Mouse (Mus musculus) Muller cell, postnatal 12 days (primary cell): ENCODE data around the gene Dusp10.

Source experiments
- DNase-seq: peaks from one replicate; pipeline ENCODE4 v3.0.0-alpha.2; 2015; ENCODE audit errors: inconsistent ontology term

The Dusp10 gene

DNA sequence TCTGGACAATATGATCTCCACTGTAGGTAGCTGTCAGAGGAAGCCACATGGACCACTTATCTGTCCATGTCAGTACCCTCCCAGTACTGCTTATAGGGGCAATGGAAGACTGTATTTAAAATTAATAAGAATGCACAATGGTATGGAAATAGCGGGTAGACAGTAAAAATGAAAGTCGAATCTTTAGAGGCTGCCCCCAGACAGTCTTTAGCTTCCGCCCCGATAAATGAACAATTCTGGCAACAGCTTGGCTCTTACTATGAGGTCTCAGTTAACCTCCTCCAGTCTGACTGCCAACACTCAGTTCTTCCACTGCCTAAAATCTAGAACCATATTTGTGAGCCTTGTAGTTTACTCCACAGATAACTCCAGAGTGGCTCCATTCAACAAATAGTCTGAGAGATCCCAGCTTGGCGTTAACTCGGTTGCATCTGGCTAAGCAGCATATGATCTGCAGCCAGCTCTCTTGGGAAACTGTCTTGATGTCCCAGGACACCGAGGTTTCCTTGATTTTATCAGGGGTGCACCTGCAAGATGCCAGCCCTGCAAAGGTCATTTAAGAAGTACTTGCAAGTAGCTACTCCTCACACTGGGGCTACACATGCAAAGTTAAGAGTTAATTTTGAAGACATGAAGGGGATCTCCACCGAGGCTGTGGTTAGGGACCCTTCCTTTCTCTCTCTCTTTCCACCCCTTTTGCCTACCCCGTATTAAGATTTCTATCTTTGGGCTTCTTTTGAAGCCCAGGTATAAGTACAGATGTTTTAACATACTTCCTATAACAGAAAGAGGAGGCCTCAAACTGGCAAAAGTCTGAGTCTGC, 88.0 kb downstream of the Dusp10 start:
- DNase-seq = no peak

DNA sequence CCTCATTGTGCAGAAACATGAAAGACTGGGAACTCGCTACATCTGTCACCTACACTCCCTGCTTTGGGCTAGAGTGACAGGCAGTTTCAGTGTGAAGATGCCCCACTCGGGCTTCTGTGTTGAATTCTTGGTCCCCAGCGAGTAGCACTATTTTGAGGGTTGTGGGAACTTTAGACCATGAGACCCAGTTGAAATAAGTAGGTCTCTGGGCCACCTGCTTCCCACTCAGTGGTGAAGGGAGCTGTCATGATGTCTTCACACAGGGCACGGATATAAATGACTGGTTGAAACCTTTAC, 88.6 kb downstream of the Dusp10 start:
- no peak for DNase-seq

DNA sequence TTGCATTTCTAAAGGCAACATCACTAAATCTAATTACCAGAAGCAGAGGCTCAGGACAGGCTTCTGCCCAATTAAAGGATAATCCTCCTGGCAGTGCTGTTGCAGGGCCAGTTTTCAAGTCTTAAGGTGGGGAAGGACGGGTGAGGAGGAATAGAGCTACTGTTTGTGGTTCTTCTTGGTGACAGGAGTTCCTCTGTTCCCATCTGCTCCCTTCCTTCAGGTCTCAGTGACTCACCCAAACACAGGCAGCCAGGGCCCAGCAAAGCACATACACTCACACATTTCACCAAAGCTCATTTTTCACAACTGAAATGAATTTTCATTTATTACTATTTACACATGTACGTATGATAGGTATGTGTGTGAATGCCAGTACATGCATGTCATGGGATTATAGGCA, 93.7 kb downstream of the Dusp10 start:
- no peak for DNase-seq

DNA sequence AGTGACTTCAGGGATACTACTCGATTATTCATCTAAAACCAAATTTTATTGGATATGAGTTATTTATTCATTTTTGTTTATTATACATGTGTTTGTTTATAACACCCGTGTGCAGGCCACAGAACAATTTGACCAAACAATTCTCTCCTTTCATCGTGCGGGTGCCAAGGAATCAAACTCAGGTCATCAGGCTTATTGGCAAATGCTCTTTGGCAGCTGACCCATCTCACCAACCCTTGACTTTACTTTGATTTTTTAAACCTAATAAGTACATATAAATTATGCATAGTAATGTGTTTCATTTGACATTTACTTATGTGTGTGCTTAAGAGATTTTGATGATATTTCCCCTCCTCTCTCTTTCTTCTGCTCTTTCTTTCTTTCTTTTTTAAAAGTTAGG, 94.3 kb downstream of the Dusp10 start:
- no peak for DNase-seq

DNA sequence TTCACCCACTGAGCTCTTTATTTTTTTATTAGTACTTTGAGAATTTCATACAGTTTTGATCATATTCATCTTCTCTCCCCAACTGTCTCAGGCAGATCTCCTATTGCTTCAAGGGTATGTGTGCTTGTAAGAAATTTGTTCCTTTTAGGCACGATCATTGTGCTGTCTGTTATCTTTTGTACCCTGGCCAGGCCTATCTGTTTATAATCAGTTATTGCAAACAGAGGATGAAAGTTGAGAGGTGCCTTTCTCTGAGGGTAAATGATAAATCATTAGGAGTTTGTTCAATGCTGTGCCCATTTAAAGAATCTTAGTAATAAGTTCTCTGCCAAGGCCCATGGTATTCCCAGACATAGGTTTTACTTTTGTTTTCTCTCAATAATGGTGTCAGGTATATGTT, 95.2 kb downstream of the Dusp10 start:
- no peak for DNase-seq

DNA sequence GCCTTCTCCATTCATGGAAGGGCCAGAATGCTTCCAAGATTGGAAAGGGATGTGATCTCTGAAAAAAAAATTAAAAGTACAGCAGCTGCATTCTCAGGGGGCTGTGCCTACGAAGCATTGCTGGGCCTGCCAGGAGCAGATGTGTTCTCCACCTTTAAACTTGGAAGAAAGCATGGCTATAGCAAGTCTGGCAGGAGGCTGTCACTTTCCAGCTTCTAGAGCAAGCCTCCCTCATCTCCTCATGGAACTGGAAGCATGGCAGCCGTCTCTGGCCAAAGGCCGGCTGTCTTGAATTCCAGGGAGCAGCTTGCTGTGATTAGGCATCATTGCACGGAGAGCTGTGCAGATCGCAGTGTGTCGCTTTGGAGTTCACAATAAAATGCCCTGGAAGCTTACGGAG, 104.5 kb downstream of the Dusp10 start:
- no peak for DNase-seq

DNA sequence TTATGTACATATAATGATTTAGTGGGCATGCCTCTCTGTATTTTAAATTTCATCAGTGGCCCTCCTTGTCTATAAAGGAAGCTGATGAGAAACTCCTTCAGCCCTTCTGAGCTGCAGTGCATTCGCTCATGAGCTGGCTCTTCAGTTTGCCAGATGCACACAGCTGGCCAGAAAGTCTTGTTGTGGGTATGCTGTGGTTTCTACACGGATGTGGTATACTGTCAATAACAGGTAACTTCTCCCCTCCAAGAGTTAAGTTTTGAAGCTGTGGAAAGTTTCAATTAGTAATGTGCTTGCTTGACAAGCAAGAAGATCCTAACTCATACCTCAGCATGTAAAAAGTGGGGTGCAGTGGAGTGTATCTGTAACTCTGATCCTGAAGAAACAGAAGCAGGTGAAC, 104.9 kb downstream of the Dusp10 start:
- no peak for DNase-seq

DNA sequence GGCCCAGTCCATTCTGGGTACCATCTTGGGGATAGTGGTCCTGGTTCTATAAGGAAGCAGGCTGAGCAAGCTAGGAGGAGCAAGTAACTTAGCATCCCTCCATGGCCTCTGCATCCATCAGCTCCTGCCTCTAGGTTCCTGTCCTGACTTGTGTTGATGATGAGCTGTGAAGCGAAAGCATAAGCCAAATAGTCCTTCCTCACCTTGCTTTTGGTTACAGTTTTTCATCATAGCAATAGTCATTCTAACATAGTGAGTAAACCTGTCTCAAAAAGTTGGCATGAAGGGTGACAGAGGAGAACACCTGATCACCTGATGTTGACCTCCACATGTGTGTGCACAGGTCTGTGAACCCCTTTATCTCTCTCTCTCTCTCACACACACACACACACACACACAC, 105.5 kb downstream of the Dusp10 start:
- DNase-seq = no peak
